8 mouse cellular contexts compared by ENCODE assay signal in genomic region chr3:105958974-105959580, GRCm38 (mm10). TPM values are rescaled to one million over a fixed set of nuclear protein-coding genes. Genes with fewer than 3 reads are reported as not detected.
DNase-seq lines count a peak whose midpoint lies in the region; ATAC-seq and TF ChIP-seq lines count a peak whose summit lies in the region.

Gene Wdr77, plus strand, starts transcription at chr3:105959369.

- peak; percentile 100 for DNase-seq in Patski (ENCODE audit: low read depth, low spot score)
- peak; percentile 98 for DNase-seq in cerebellum, postnatal 14 days
- peak; percentile 93 to 94 for DNase-seq in frontal cortex, postnatal 14 days (ENCODE audit: low spot score in 2 of 2)
- DNase-seq in layer of hippocampus, postnatal 25 days (ENCODE audit: extremely low spot score in 1 of 2, low spot score in 1 of 2) = peak; percentile 91
- peak; percentile 97 for DNase-seq in lung, postnatal 25 days (ENCODE audit: low spot score)
- DNase-seq in retina, embryonic 14.5 days (ENCODE audit: low spot score) = peak; percentile 99
- peak; percentile 96 for DNase-seq in thymus, postnatal 4 days

- H3K4me3 ChIP-seq in hindbrain, embryonic 13.5 days = peak within 1 kb of the TSS; percentile 91

- CTCF ChIA-PET in Patski (lab: Charles Lee) = interaction anchor here (1.2 to 2.6 kb wide), 2 partner anchors 9 to 21 kb away, joined by 3 to 9 read pairs; no protein-coding TSS in a partner anchor

- ATAC-seq in Patski = peak; percentile 97
- peak; percentile 99 for ATAC-seq in hindbrain, embryonic 13.5 days (ENCODE audit: low FRiP score)

- H3K9me3 ChIP-seq in hindbrain, embryonic 13.5 days = no peaks in the 10 kb centered on the region

- peak within 1 kb of the TSS; percentile 97 for H3K9ac ChIP-seq in hindbrain, embryonic 13.5 days

- H3K4me2 ChIP-seq in hindbrain, embryonic 13.5 days = peak within 1 kb of the TSS; percentile 87

- no peaks in the 10 kb centered on the region for H3K27me3 ChIP-seq in Patski
- H3K27me3 ChIP-seq in hindbrain, embryonic 13.5 days = no peaks in the 10 kb centered on the region

- POLR2A ChIA-PET in Patski (lab: Charles Lee) = interaction anchor here (0.7 to 3.7 kb wide), 3 partner anchors 10 to 22 kb away, joined by 3 to 30 read pairs (median 10); no protein-coding TSS in a partner anchor

- peaks cover 42% of the 10 kb centered on the region for H3K36me3 ChIP-seq in hindbrain, embryonic 13.5 days

- under 1% methylated on average over 52 of the region's 52 CpGs for WGBS in hindbrain, embryonic 13.5 days

- H3K27ac ChIP-seq in hindbrain, embryonic 13.5 days = peak within 1 kb of the TSS; percentile 93

- no peak for TF ChIP-seq CTCF in Patski (IDR thresholded peaks at IDR 0.05)

- in situ Hi-C loops in Patski (cut with MboI; ENCODE audit: low pct_unique_long_range_greater_than_20kb) = loop anchor here (25.0 kb wide), 1 partner anchor 1353 kb away; no protein-coding TSS in a partner anchor

- peaks cover 40% of the 10 kb centered on the region for H3K4me1 ChIP-seq in hindbrain, embryonic 13.5 days (replicated peaks)

RNA-seq across cellular contexts. Expression of gene Wdr77, which starts in this region (rescaled TPM):
- polyA plus RNA-seq in Patski (2021) = 92.0 TPM
- polyA plus RNA-seq in hindbrain, embryonic 13.5 days (2015; fragmentation: Nextera tagmentation; extraction: Ambion mirVana) = 91.6 and 99.4 TPM in 2 replicates
- total RNA-seq in layer of hippocampus, postnatal 25 days (2021) = 10 to 100 TPM; 48.4 to 52.4 TPM

Comparison
In these comparisons a context has a peak if more than half of its experiments do, and no peak if none do; other contexts are left out.
1. Peak in every context shown above with its lines: DNase-seq, ATAC-seq, H3K4me3 ChIP-seq and H3K27ac ChIP-seq.